Mouse (Mus musculus) CH12.LX (cell line): ENCODE results near the gene Rgs12. TPM values are rescaled to one million over a fixed set of nuclear protein-coding genes. Genes with fewer than 3 reads are reported as not detected.

Experiments used
- DNase-seq: peaks from one replicate; pipeline ENCODE4 v3.0.0-alpha.2; 2013; ENCODE audit errors: extremely low read depth
- H3K27ac ChIP-seq: 2 replicates; pipeline ENCODE4 v1.5.1; 2012; ENCODE audit warnings: low read depth, mild to moderate bottlenecking, control low read depth, moderate library complexity; ENCODE audit not compliant: insufficient read depth
- H3K27me3 ChIP-seq: replicated peaks from 2 replicates; pipeline ENCODE3; 2012; ENCODE audit warnings: inconsistent platforms
- H3K36me3 ChIP-seq, 2 experiments: replicated peaks in 1 of 2; 2 replicates each; pipeline versions ENCODE3 to v1.6.1; 2012; ENCODE audit warnings: inconsistent platforms in 1 of 2, low read length in 1 of 2, mild to moderate bottlenecking in 1 of 2, mixed read lengths in 1 of 2, moderate library complexity in 1 of 2; ENCODE audit not compliant: control insufficient read depth in 1 of 2, insufficient read depth in 1 of 2
- H3K4me1 ChIP-seq, 2 experiments: 2 replicates each; pipeline ENCODE4 v1.6.1; 2012; ENCODE audit warnings: inconsistent platforms in 1 of 2, moderate library complexity in 1 of 2; ENCODE audit not compliant: insufficient read depth in 2 of 2, control insufficient read depth in 1 of 2
- H3K4me2 ChIP-seq: 2 replicates; pipeline ENCODE4 v1.6.1; 2012; ENCODE audit warnings: low read depth, mild to moderate bottlenecking, control low read depth; ENCODE audit not compliant: poor library complexity, insufficient read depth, severe bottlenecking
- H3K4me3 ChIP-seq, 3 experiments: fragments of 150-350 bp in 1 of 3; sonication (generic) in 1 of 3; replicated peaks in 1 of 3; 2 replicates each; pipeline versions ENCODE3 to v1.5.1; 2011 to 2012; ENCODE audit warnings: low read depth in 2 of 3, low read length in 2 of 3, mild to moderate bottlenecking in 2 of 3, moderate library complexity in 2 of 3, control low read depth in 1 of 3, improper control_type of control experiment in 1 of 3, inconsistent platforms in 1 of 3, mixed read lengths in 1 of 3; ENCODE audit not compliant: poor library complexity in 1 of 3
- H3K79me2 ChIP-seq: replicated peaks from 2 replicates; pipeline ENCODE4 v1.6.1; 2012; ENCODE audit warnings: mild to moderate bottlenecking, moderate library complexity; ENCODE audit not compliant: control insufficient read depth, poor library complexity, insufficient read depth, severe bottlenecking; ENCODE audit errors: extremely low read depth
- H3K9ac ChIP-seq: 2 replicates; pipeline ENCODE4 v1.6.1; 2012; ENCODE audit warnings: low read depth, mild to moderate bottlenecking, control low read depth, moderate library complexity; ENCODE audit not compliant: insufficient read depth
- H3K9me3 ChIP-seq: replicated peaks from 2 replicates; pipeline ENCODE3; 2012; ENCODE audit warnings: low read length, inconsistent platforms, mixed read lengths
- BHLHE40 ChIP-seq: IDR thresholded peaks from 2 replicates; pipeline ENCODE4 v1.6.1; 2011; ENCODE audit warnings: mild to moderate bottlenecking, low read depth, low read length, improper control_type of control experiment
- CHD1 ChIP-seq: IDR thresholded peaks from 2 replicates; pipeline ENCODE4 v1.6.1; 2012; ENCODE audit warnings: low read depth, low read length, improper control_type of control experiment, inconsistent platforms
- CHD2 ChIP-seq: IDR thresholded peaks from 2 replicates; pipeline ENCODE4 v1.6.1; 2011; ENCODE audit warnings: low read length, improper control_type of control experiment
- CTCF ChIP-seq, 2 experiments: IDR thresholded peaks in 1 of 2; conservative IDR thresholded peaks in 1 of 2; 2 replicates each; pipeline ENCODE4 v1.5.1; 2011 to 2012; ENCODE audit warnings: low read depth in 2 of 2, low read length in 2 of 2, improper control_type of control experiment in 1 of 2, inconsistent platforms in 1 of 2, mild to moderate bottlenecking in 1 of 2, moderate library complexity in 1 of 2
- E2F4 ChIP-seq: IDR thresholded peaks from 2 replicates; pipeline ENCODE4 v1.6.1; 2011; ENCODE audit warnings: low read depth, low read length, improper control_type of control experiment; ENCODE audit not compliant: insufficient replicate concordance
- EP300 ChIP-seq: IDR thresholded peaks from 2 replicates; pipeline ENCODE4 v1.6.1; 2011; ENCODE audit warnings: low read length, improper control_type of control experiment
- GABPA ChIP-seq: IDR thresholded peaks from 2 replicates; pipeline ENCODE4 v1.6.1; 2012; ENCODE audit warnings: low read depth, low read length, improper control_type of control experiment, inconsistent platforms; ENCODE audit not compliant: insufficient replicate concordance
- IRF4 ChIP-seq: IDR thresholded peaks from 2 replicates; pipeline ENCODE4 v1.6.1; 2014; ENCODE audit warnings: low read depth, mild to moderate bottlenecking, inconsistent platforms, low read length, improper control_type of control experiment
- JUND ChIP-seq: conservative IDR thresholded peaks from 2 replicates; pipeline ENCODE4 v1.6.1; 2011; ENCODE audit warnings: low read depth, low read length, improper control_type of control experiment
- KAT2A ChIP-seq: IDR thresholded peaks from 2 replicates; pipeline ENCODE4 v1.6.1; 2012; ENCODE audit warnings: low read length, improper control_type of control experiment, inconsistent platforms; ENCODE audit not compliant: insufficient replicate concordance
- MAFK ChIP-seq: IDR thresholded peaks from 2 replicates; pipeline ENCODE4 v1.6.1; 2011; ENCODE audit warnings: low read length, improper control_type of control experiment; ENCODE audit not compliant: insufficient replicate concordance
- MAX ChIP-seq: IDR thresholded peaks from 2 replicates; pipeline ENCODE4 v1.6.1; 2011; ENCODE audit warnings: low read length, improper control_type of control experiment
- MAZ ChIP-seq: IDR thresholded peaks from 2 replicates; pipeline ENCODE4 v1.6.1; 2012; ENCODE audit warnings: low read depth, mild to moderate bottlenecking, inconsistent platforms, low read length, improper control_type of control experiment, moderate library complexity
- MEF2A ChIP-seq: IDR thresholded peaks from 2 replicates; pipeline ENCODE4 v1.6.1; 2014; ENCODE audit warnings: low read depth, mild to moderate bottlenecking, inconsistent platforms, low read length, improper control_type of control experiment, borderline replicate concordance
- MYC ChIP-seq: IDR thresholded peaks from 2 replicates; pipeline ENCODE4 v1.6.1; 2011; ENCODE audit warnings: low read depth, mild to moderate bottlenecking, improper control_type of control experiment, low read length
- NELFE ChIP-seq: IDR thresholded peaks from 2 replicates; pipeline ENCODE4 v1.6.1; 2011; ENCODE audit warnings: low read depth, low read length, improper control_type of control experiment
- NRF1 ChIP-seq: IDR thresholded peaks from 2 replicates; pipeline ENCODE4 v1.6.1; 2014; ENCODE audit warnings: low read depth, mild to moderate bottlenecking, inconsistent platforms, low read length, improper control_type of control experiment, moderate library complexity
- SIN3A ChIP-seq: IDR thresholded peaks from 2 replicates; pipeline ENCODE4 v1.6.1; 2012; ENCODE audit warnings: low read length, improper control_type of control experiment, inconsistent platforms
- SMC3 ChIP-seq: IDR thresholded peaks from 2 replicates; pipeline ENCODE4 v1.6.1; 2011; ENCODE audit warnings: low read depth, low read length, improper control_type of control experiment
- TBP ChIP-seq: conservative IDR thresholded peaks from 2 replicates; pipeline ENCODE4 v1.6.1; 2011; ENCODE audit warnings: low read depth, low read length, improper control_type of control experiment
- UBTF ChIP-seq: IDR thresholded peaks from 2 replicates; pipeline ENCODE4 v1.6.1; 2012; ENCODE audit warnings: low read depth, mild to moderate bottlenecking, inconsistent platforms, low read length, improper control_type of control experiment, moderate library complexity
- USF1 ChIP-seq: IDR thresholded peaks from 2 replicates; pipeline ENCODE4 v1.6.1; 2014; ENCODE audit warnings: low read depth, mild to moderate bottlenecking, inconsistent platforms, low read length, improper control_type of control experiment
- USF2 ChIP-seq: conservative IDR thresholded peaks from 2 replicates; pipeline ENCODE4 v1.6.1; 2011; ENCODE audit warnings: low read depth, low read length, improper control_type of control experiment
- ZNF384 ChIP-seq: IDR thresholded peaks from 2 replicates; pipeline ENCODE4 v1.6.1; 2012; ENCODE audit warnings: low read depth, low read length, improper control_type of control experiment, inconsistent platforms
- dilution Hi-C: fragments of 300-500 bp; cut with MboI; formaldehyde crosslinking; loops from 2 replicates; pipeline ENCODE4 v1.14.3; 2020; ENCODE audit warnings: low sequenced_read_pairs; ENCODE audit not compliant: extremely low pct_unique_long_range_greater_than_20kb, extremely low pct_ligation_motif_present
- in situ Hi-C: fragments of 300-500 bp; cut with MboI; formaldehyde crosslinking; loops from 3 replicates; pipeline ENCODE4 v1.14.3; 2019; ENCODE audit warnings: low sequenced_read_pairs, low pct_ligation_motif_present, low pct_unique_long_range_greater_than_20kb, mixed read lengths
- polyA plus RNA-seq: library from polyadenylated mRNA; unstranded; fragments of >175 nt; gene quantifications from 2 replicates; pipeline ENCODE4 v1.2.1, GENCODE M21; 2012; ENCODE audit warnings: low read depth; ENCODE audit not compliant: insufficient read length
- total RNA-seq, 2 experiments: library from RNA; depleted of rRNA; stranded (reverse); fragments of 300-350 nt in 1 of 2; fragments of >200 nt in 1 of 2; gene quantifications; 2 replicates each; pipeline ENCODE4 v1.2.3; 2012 to 2014

The Rgs12 gene
- total and polyA plus RNA-seq, 3 experiments, result 6.8 to 9.8 (median 8.1) TPM

DNA sequence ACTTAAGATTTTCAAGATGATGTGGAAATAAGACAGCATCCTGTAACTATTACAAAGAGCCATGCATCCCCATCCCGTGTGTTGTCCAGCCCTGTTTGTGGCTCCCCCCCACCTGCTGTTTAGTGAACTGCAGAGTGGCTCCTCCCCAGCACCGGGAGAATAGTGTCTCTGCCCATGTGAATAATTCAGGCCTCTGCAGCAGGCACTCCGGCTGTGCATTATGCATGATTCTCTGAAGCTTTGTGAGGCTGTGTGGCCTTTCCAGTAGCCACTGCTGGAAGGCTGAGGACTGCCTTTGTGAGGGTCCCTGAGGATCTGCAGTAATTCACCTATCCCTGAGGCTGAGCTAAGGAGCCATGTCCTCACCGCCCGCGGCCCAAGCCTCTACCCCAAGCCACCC lies 64.8 kb downstream of the Rgs12 start:
- peaks cover 3 to 14% of the 10 kb centered on the region in 2 experiments; a peak in 2 of 4 replicates for H3K4me1 ChIP-seq
- H3K27ac ChIP-seq, result no peak overlapping the region
- dilution Hi-C loops (no loop called here), in situ Hi-C loops (no loop called here)
- H3K36me3 ChIP-seq, result peaks cover 0 to 33% of the 10 kb centered on the region in 2 experiments
- no peak overlapping the region for H3K4me3 ChIP-seq
- H3K9me3 ChIP-seq, result no peaks in the 10 kb centered on the region
- H3K79me2 ChIP-seq, result no peaks in the 10 kb centered on the region
- TF ChIP-seq EP300 (no peak), JUND (no peak)
- no peak overlapping the region for H3K4me2 ChIP-seq
- H3K9ac ChIP-seq, result no peak overlapping the region
- no peaks in the 10 kb centered on the region for H3K27me3 ChIP-seq
- no peak for DNase-seq

- no peak for TF ChIP-seq E2F4
- no peak for TF ChIP-seq MAFK
- TF ChIP-seq NRF1, result no peak
- no peak for TF ChIP-seq MAZ
- no peak for TF ChIP-seq EP300
- TF ChIP-seq CHD2, result no peak
- TF ChIP-seq BHLHE40, result no peak
- TF ChIP-seq JUND, result no peak
- no peaks in the 10 kb centered on the region for H3K79me2 ChIP-seq
- H3K4me3 ChIP-seq, result no peak overlapping the region
- dilution Hi-C loops, result no loop called here
- no peak overlapping the region for H3K4me2 ChIP-seq
- in situ Hi-C loops, result no loop called here
- no peaks in the 10 kb centered on the region for H3K9me3 ChIP-seq
- H3K27me3 ChIP-seq, result no peaks in the 10 kb centered on the region
- no peak for DNase-seq
- no peak overlapping the region for H3K27ac ChIP-seq
- peaks cover 0 to 47% of the 10 kb centered on the region in 2 experiments for H3K36me3 ChIP-seq
- no peak overlapping the region for H3K9ac ChIP-seq
- H3K4me1 ChIP-seq, result peaks cover 3 to 14% of the 10 kb centered on the region in 2 experiments; a peak in 2 of 4 replicates
These were observed 70.5 kb downstream of the Rgs12 start for GRCm38 (mm10) chr5:35019673-35020300.

- peaks cover 0 to 51% of the 10 kb centered on the region in 2 experiments for H3K36me3 ChIP-seq
- peaks cover 3 to 12% of the 10 kb centered on the region in 2 experiments; a peak in 2 of 4 replicates for H3K4me1 ChIP-seq
- in situ Hi-C loops, result no loop called here
- H3K9me3 ChIP-seq, result no peaks in the 10 kb centered on the region
- dilution Hi-C loops, result no loop called here
- no peaks in the 10 kb centered on the region for H3K27me3 ChIP-seq
- H3K79me2 ChIP-seq, result no peaks in the 10 kb centered on the region
- H3K4me2 ChIP-seq, result no peak overlapping the region
- H3K9ac ChIP-seq, result no peak overlapping the region
- no peak overlapping the region for H3K4me3 ChIP-seq
- H3K27ac ChIP-seq, result no peak overlapping the region
- DNase-seq, result no peak
- TF ChIP-seq CHD1 (no peak), GABPA (no peak), EP300 (no peak), MEF2A (no peak), USF2 (no peak), NELFE (no peak), ZNF384 (no peak), SIN3A (no peak), IRF4 (no peak), USF1 (no peak), NRF1 (no peak), TBP (no peak), SMC3 (no peak), JUND (no peak), MYC (no peak), MAX (no peak), CTCF (conservative IDR thresholded peaks at IDR 0.05 in 1 of 2, IDR thresholded peaks at IDR 0.05 in 1 of 2; ENCODE audit: low read depth in 2 of 2, low read length in 2 of 2) (no peak), KAT2A (no peak), UBTF (no peak)
These were observed 71.4 kb downstream of the Rgs12 start for GRCm38 (mm10) chr5:35020410-35021241.
